Mouse (Mus musculus): Measurements from ENCODE around the gene Prss29.
A peak's percentile ranks its signal among the peaks of the same experiment; 100 is the strongest.

Prss29 gene

DNA sequence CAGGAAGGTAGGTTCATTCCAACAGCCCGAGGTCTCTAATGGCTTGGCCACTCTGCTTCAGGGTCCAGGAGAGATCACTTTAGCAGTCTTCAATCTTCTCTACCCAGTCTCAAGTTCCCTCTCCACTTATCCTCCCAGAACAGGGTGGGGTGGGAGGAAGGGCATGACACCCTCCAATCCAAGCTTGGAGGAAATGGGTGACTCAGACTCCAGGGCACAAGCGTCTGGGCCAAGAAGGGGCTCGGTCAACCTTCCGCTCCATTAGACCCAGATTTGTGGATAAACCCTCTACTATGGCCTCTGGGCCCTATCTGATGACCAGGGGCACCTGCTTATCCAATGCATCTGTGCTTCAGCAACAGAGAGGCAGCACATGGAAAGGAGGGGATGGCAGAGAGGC is 27.0 kb downstream of the Prss29 start, which contains the start of gene Tpsab1:
Gene Tpsab1 (minus strand): TSS at position 101 of the 400 bp plus-strand sequence.
- DNase-seq (ENCODE audit: low read depth, low spot score) = no peak

DNA sequence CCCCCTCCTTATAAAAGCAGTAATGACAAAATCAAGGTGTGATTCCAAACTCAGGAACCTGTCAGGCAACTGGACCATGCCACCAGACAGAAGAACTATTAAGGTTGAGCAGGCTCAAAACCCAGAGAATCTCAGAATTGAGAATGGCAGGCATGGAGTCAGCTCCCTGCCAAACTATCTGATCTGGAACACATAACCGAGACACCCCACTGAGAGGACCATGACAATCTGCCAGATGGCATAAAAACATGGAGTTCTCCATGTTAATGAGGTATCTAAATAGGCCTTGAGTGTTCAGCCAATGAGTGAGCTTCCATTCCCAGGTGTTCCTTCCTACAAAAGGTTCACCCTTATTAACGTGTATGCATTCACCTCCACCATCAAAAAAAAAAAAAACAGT is 42.8 kb downstream of the Prss29 start:
- DNase-seq (ENCODE audit: low read depth, low spot score) = no peak

GRCm38 (mm10) chr17:25363726-25364125 is 45.3 kb downstream of the Prss29 start:
- DNase-seq (ENCODE audit: low read depth, low spot score) = peak; percentile 57

- DNase-seq (ENCODE audit: low read depth, low spot score) = no peak
Observed at GRCm38 (mm10) chr17:25366005-25366404, 47.6 kb downstream of the Prss29 start, which contains the start of gene Tpsb2. Tpsb2 (plus strand) TSS chr17:25366305.

DNA sequence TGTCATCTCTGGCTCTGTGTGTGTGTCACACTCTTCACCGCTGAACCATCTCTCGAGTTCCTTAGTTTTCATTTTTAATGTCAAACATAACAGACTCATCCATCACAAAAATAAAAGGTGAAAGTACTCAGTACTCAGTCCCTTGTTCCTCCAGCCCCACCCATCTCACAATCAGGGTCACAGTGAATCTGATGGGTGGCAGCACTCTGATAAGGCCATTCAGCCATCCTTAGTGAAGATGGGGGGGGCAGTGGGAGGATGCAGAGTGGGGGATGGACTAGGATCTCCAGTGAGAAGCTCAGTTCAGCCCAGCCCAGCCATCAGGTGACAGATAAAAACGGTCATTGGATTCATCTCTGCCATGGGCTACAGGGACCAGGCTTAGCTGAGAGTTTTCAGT is 50.5 kb downstream of the Prss29 start, which contains the start of gene Tpsg1:
Gene Tpsg1 (plus strand): TSS at position 301 of the 400 bp plus-strand sequence.
- DNase-seq (ENCODE audit: low read depth, low spot score) = no peak

All from ES-CJ7 (cell line).